8 mouse cellular contexts compared by ENCODE assay signal in genomic region chr16:94783696-94784095, GRCm38 (mm10).
A peak's percentile ranks its signal among the peaks of the same experiment; 100 is the strongest.
DNase-seq lines count a peak whose midpoint lies in the region; ATAC-seq lines count a peak whose summit lies in the region.

No protein-coding gene starts in this region.

- no peak for ATAC-seq in cerebellum, adult (ENCODE audit: insufficient number of reproducible peaks, low FRiP score, low TSS enrichment)
- ATAC-seq in erythroid progenitor cell, adult 5-6 weeks (replicated peaks; ENCODE audit: low FRiP score, poor library complexity, severe bottlenecking) = no peak

- peak; percentile 32 to 44 for DNase-seq in cerebellum, adult 18-20 months
- DNase-seq in layer of hippocampus, adult 11-12 months (ENCODE audit: low spot score) = peak; percentile 30
- DNase-seq in layer of hippocampus, adult 9-11 months = no peak
- peak; percentile 16 for DNase-seq in NIH3T3 (ENCODE audit: low read depth)
- DNase-seq in retina, embryonic 14.5 days (ENCODE audit: low spot score) = peak; percentile 52
- DNase-seq in urinary bladder, adult 18-20 months (ENCODE audit: low spot score in 2 of 2) = no peak

Comparison
In these comparisons a context has a peak if more than half of its experiments do, and no peak if none do; other contexts are left out.
1. DNase-seq: peak in cerebellum, adult 18-20 months (2 of 2), layer of hippocampus, adult 11-12 months (single experiment), NIH3T3 (single experiment) and retina, embryonic 14.5 days (single experiment); none in layer of hippocampus, adult 9-11 months (single experiment) and urinary bladder, adult 18-20 months (0 of 2).